Mouse (Mus musculus) T-cell, adult 66 days (primary cell): ENCODE results near the gene Ptges. TPM values are rescaled to one million over a fixed set of nuclear protein-coding genes. Genes with fewer than 3 reads are reported as not detected.

ENCODE experiments used
- total RNA-seq, 2 experiments: library from RNA; stranded (reverse); gene quantifications; 3 replicates in 1 of 2; 4 replicates in 1 of 2; pipeline ENCODE4 v1.2.4; 2023

Gene Ptges
- total RNA-seq = not detected

DNA sequence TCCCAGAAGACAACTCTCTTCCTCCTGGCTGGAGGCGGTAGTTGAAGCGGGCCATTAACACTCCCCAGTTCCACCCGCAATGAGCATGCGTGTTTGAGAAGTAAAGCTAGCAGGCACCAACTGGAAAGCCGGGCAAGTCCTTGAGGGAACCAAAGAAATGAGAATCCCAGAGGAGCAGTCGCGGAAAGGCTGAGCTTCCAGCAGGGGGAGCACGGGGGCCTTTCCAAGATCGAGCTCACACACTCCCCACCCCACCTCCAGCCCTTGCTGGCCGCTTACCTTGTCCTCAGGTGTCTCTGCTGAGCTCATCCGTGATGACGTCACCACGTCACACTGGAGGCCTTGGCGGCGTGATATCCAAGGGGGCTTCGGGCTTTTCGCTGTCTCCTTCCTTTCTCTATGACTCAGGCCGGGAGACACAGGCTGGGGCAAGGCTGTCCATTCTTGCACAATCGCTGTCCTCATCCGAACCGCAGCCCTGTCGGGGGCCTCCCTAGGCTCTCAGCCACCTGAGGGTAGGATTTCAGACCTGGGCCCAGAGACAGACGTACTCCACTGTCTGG is at the start of gene Ptges:
Gene Ptges (minus strand): TSS at position 381 of the 563 bp plus-strand sequence.

DNA sequence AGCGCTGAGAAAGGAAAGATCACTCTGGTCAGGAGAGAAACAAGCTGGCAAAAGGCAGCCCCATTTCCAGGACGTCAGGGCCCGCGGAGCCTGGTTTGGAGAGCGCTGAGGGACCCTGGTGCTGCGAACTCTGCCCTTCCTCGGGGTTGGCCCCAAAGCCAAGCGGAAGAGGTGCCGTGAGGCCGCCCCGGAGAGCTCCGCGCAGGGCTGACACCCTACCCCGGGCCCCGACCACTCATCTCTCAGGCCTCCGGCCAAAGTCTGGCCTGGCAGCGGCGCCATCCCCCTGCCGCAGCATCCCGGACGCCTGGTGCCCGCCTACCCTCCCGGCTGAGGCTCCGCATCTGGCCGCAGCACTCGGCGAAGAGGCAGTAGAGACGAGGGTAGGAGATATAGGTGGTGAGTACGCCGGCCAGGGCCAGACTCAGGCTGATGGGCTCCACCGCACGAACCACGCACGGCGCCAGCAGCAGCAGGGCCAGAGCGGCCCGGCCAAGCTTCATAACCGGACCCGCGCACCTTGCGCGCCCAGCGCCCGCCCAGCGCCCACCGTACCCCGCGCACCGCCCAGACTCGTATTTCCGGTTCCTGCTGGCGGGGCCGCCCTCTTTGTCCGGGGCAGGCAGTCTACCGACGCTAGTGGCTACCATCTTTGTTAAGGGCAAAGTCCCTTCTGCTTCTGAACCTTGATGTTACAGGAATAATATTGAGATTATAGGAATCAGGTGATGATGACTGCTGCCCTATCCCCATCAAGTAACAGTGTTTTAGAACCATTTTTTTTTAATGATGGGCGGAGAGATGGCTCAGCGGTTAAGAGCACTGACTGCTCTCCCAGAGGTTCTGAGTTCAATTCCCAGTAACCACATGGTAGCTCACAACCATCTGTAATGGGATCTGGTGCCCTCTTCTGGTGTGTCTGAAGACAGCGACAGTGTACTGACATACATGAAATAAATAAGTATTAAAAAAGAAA is 38.0 kb upstream of the Ptges start, which contains the start of gene Tor1a:
Gene Tor1a (minus strand): TSS at position 582 of the 976 bp plus-strand sequence.

DNA sequence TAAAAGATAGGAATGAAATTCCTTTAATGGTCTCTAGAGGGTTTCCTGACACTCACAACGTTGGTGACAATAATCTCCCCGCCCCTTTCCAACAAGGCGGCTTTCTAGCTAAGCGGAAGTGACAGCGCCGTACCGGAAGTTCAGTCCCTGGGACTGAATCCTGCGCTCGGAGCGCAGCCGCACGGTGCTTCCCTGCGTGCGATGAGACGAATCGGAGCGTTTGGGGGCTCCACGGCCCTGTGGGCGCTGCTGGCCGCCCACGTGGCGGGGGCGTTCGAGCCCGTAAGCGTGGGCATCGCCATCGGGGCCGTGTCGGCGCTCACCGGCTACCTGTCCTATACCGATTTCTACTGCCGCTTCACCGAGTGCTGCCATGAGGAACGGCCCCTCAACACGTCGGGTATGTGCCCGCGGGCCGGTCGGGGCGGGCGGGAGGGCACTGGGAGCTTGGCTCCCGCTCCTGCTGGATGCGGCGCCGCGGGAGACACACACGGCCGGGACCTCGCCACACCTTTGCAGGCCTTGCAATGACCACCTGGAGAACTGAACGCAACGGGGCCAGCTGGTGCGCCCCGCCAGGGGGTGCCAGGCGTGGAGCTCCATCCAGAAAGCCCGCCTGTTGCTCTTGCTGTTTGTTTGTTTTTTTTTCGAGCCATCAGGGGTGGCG is 23.3 kb upstream of the Ptges start, which contains the start of gene Tor1b:
Gene Tor1b (plus strand): TSS at position 136 of the 667 bp plus-strand sequence.

Other genes starting within 250 kb of the Ptges start
- gene 1700001O22Rik, start 126.2 kb downstream of the Ptges start, total RNA-seq = 1 to 10 TPM; 1.2 to 2.8 TPM
- gene Ntmt1, start 122.0 kb downstream of the Ptges start, total RNA-seq = 10 to 100 TPM; 18.5 to 25.5 TPM
- gene Asb6, start 99.5 kb downstream of the Ptges start, total RNA-seq = 10 to 100 TPM; 46.8 to 57.0 TPM
- gene Prrx2, start 94.9 kb downstream of the Ptges start, total RNA-seq = not detected
- 10 to 100 TPM; 48.3 to 54.4 TPM for gene Tor1b, start 23.1 kb upstream of the Ptges start, total RNA-seq
- 10 to 100 TPM; 55.1 to 58.1 TPM for gene Tor1a, start 38.1 kb upstream of the Ptges start, total RNA-seq
- 10 to 100 TPM; 74.1 to 83.3 TPM for gene BC005624, start 52.3 kb upstream of the Ptges start, total RNA-seq
- 10 to 100 TPM; 32.4 to 40.0 TPM for gene Usp20, start 52.4 kb upstream of the Ptges start, total RNA-seq
- 100 to 1,000 TPM; 228 to 231 TPM for gene Fnbp1, start 212.1 kb upstream of the Ptges start, total RNA-seq
- 10 to 100 TPM; 53.8 to 66.0 TPM for gene Gpr107, start 222.5 kb upstream of the Ptges start, total RNA-seq